Mouse (Mus musculus) midbrain, embryonic 12.5 days (tissue): ENCODE results near the gene Cdk15. TPM values are rescaled to one million over a fixed set of nuclear protein-coding genes. Genes with fewer than 3 reads are reported as not detected.

ENCODE experiments used
- ATAC-seq: fragments of 200-750 bp; cut with Nextera tagmentation; 2 replicates; pipeline ENCODE4 v1.8.0; 2017; ENCODE audit warnings: low read depth, moderate TSS enrichment, moderate library complexity; ENCODE audit not compliant: low FRiP score
- H3K27ac ChIP-seq: fragments of 300-500 bp; sonication (generic); replicated peaks from 2 replicates; pipeline ENCODE4 v1.5.1; 2016; ENCODE audit warnings: mild to moderate bottlenecking
- H3K27me3 ChIP-seq: fragments of 300-500 bp; sonication (generic); 2 replicates; pipeline ENCODE4 v1.6.1; 2016; ENCODE audit warnings: mild to moderate bottlenecking
- H3K36me3 ChIP-seq: fragments of 300-500 bp; sonication (generic); 2 replicates; pipeline ENCODE4 v1.6.1; 2016
- H3K4me1 ChIP-seq: fragments of 300-500 bp; sonication (generic); 2 replicates; pipeline ENCODE4 v1.6.1; 2016
- H3K4me2 ChIP-seq: fragments of 300-500 bp; sonication (generic); replicated peaks from 2 replicates; pipeline ENCODE4 v1.6.1; 2016; ENCODE audit warnings: mild to moderate bottlenecking, moderate library complexity
- H3K4me3 ChIP-seq: fragments of 300-500 bp; sonication (generic); 2 replicates; pipeline ENCODE4 v1.5.1; 2016; ENCODE audit warnings: mild to moderate bottlenecking
- H3K9ac ChIP-seq: fragments of 300-500 bp; sonication (generic); replicated peaks from 2 replicates; pipeline ENCODE4 v1.6.1; 2016; ENCODE audit warnings: mild to moderate bottlenecking, moderate library complexity
- H3K9me3 ChIP-seq: fragments of 300-500 bp; sonication (generic); 2 replicates; pipeline ENCODE4 v1.6.1; 2016; ENCODE audit warnings: mild to moderate bottlenecking
- WGBS: fragments of 180-500 bp; shearing (Covaris S2); methylation state at CpG from one replicate; pipeline ENCODE4 v1.1.7; 2016; 5-methylcytosine and 5-hydroxymethylcytosine counted together
- polyA plus RNA-seq: library from polyadenylated mRNA; unstranded; fragments of >200 nt; fragmentation: Nextera tagmentation; extraction: Ambion mirVana; gene quantifications from 2 replicates; pipeline ENCODE4 v1.2.1, GENCODE M21; 2016

Gene Cdk15
- polyA plus RNA-seq, result 0.21 and 0.28 TPM in 2 replicates

- Histone ChIP-seq H3K9me3 (no peaks in the 10 kb centered on the region), H3K4me3 (no peak within 1 kb of the TSS), H3K36me3 (no peaks in the 10 kb centered on the region), H3K9ac (no peak within 1 kb of the TSS), H3K4me1 (peaks cover 19% of the 10 kb centered on the region), H3K27ac (no peak within 1 kb of the TSS), H3K4me2 (no peak within 1 kb of the TSS), H3K27me3 (peaks cover 31% of the 10 kb centered on the region)
- ATAC-seq, result no peak; the same call in 1 of the 2 replicates
- WGBS, result 20% methylated on average over 13 of the region's 13 CpGs
These were observed at the start of gene Cdk15 for GRCm38 (mm10) chr1:59256751-59257231. Gene Cdk15 (plus strand): TSS chr1:59256906.

- 91% methylated on average over 1 of the region's 1 CpGs for WGBS
- no peaks in the 10 kb centered on the region for H3K9me3 ChIP-seq
- ATAC-seq, result no peak
- H3K4me1 ChIP-seq, result no peaks in the 10 kb centered on the region
- H3K36me3 ChIP-seq, result peaks cover 19% of the 10 kb centered on the region
- no peak overlapping the region for H3K27ac ChIP-seq
- H3K9ac ChIP-seq, result no peak overlapping the region
- no peaks in the 10 kb centered on the region for H3K27me3 ChIP-seq
- H3K4me2 ChIP-seq, result no peak overlapping the region
- no peak overlapping the region for H3K4me3 ChIP-seq
These were observed 48.4 kb upstream of the Cdk15 start for GRCm38 (mm10) chr1:59208331-59208730.

GRCm38 (mm10) chr1:59211651-59212050 lies 45.1 kb upstream of the Cdk15 start:
- no peak overlapping the region for H3K4me3 ChIP-seq
- H3K27ac ChIP-seq, result no peak overlapping the region
- H3K9ac ChIP-seq, result no peak overlapping the region
- no peaks in the 10 kb centered on the region for H3K4me1 ChIP-seq
- peaks cover 25% of the 10 kb centered on the region for H3K36me3 ChIP-seq
- H3K27me3 ChIP-seq, result no peaks in the 10 kb centered on the region
- no peak overlapping the region for H3K4me2 ChIP-seq
- ATAC-seq, result no peak
- WGBS, result 89% methylated on average over 4 of the region's 4 CpGs
- no peaks in the 10 kb centered on the region for H3K9me3 ChIP-seq

- no peak overlapping the region for H3K27ac ChIP-seq
- 83% methylated on average over 5 of the region's 5 CpGs for WGBS
- H3K4me1 ChIP-seq, result no peaks in the 10 kb centered on the region
- no peak overlapping the region for H3K4me3 ChIP-seq
- H3K4me2 ChIP-seq, result no peak overlapping the region
- no peaks in the 10 kb centered on the region for H3K27me3 ChIP-seq
- no peak overlapping the region for H3K9ac ChIP-seq
- ATAC-seq, result no peak
- no peaks in the 10 kb centered on the region for H3K9me3 ChIP-seq
- H3K36me3 ChIP-seq, result peaks cover 25% of the 10 kb centered on the region
These were observed 44.5 kb upstream of the Cdk15 start for GRCm38 (mm10) chr1:59212076-59212779.

GRCm38 (mm10) chr1:59212951-59213350 lies 43.8 kb upstream of the Cdk15 start:
- WGBS, result no CpG with 5 or more reads among the region's 1 CpGs
- H3K9me3 ChIP-seq, result no peaks in the 10 kb centered on the region
- H3K4me2 ChIP-seq, result no peak overlapping the region
- peaks cover 25% of the 10 kb centered on the region for H3K36me3 ChIP-seq
- H3K27me3 ChIP-seq, result no peaks in the 10 kb centered on the region
- H3K4me1 ChIP-seq, result no peaks in the 10 kb centered on the region
- no peak overlapping the region for H3K4me3 ChIP-seq
- no peak overlapping the region for H3K9ac ChIP-seq
- no peak for ATAC-seq
- no peak overlapping the region for H3K27ac ChIP-seq

GRCm38 (mm10) chr1:59215446-59215845 lies 41.3 kb upstream of the Cdk15 start:
- no peak overlapping the region for H3K27ac ChIP-seq
- no peaks in the 10 kb centered on the region for H3K4me1 ChIP-seq
- H3K36me3 ChIP-seq, result peaks cover 15% of the 10 kb centered on the region
- no peak overlapping the region for H3K9ac ChIP-seq
- H3K9me3 ChIP-seq, result no peaks in the 10 kb centered on the region
- H3K4me3 ChIP-seq, result no peak overlapping the region
- H3K4me2 ChIP-seq, result no peak overlapping the region
- no peak for ATAC-seq
- 93% methylated on average over 11 of the region's 11 CpGs for WGBS
- no peaks in the 10 kb centered on the region for H3K27me3 ChIP-seq

GRCm38 (mm10) chr1:59220371-59220770 lies 36.3 kb upstream of the Cdk15 start:
- no peak overlapping the region for H3K4me2 ChIP-seq
- no peaks in the 10 kb centered on the region for H3K9me3 ChIP-seq
- no peak overlapping the region for H3K27ac ChIP-seq
- no peak overlapping the region for H3K4me3 ChIP-seq
- H3K4me1 ChIP-seq, result no peaks in the 10 kb centered on the region
- peaks cover 5% of the 10 kb centered on the region; the same call in 1 of the 2 replicates for H3K36me3 ChIP-seq
- no peaks in the 10 kb centered on the region for H3K27me3 ChIP-seq
- WGBS, result 58% methylated on average over 3 of the region's 3 CpGs
- no peak overlapping the region for H3K9ac ChIP-seq
- ATAC-seq, result no peak

GRCm38 (mm10) chr1:59221591-59221990 lies 35.1 kb upstream of the Cdk15 start:
- H3K4me1 ChIP-seq, result no peaks in the 10 kb centered on the region
- no peak overlapping the region for H3K4me3 ChIP-seq
- H3K4me2 ChIP-seq, result no peak overlapping the region
- 96% methylated on average over 2 of the region's 2 CpGs for WGBS
- ATAC-seq, result no peak
- H3K9ac ChIP-seq, result no peak overlapping the region
- no peaks in the 10 kb centered on the region for H3K9me3 ChIP-seq
- no peaks in the 10 kb centered on the region for H3K27me3 ChIP-seq
- no peaks in the 10 kb centered on the region for H3K36me3 ChIP-seq
- no peak overlapping the region for H3K27ac ChIP-seq

GRCm38 (mm10) chr1:59222101-59222825 lies 34.4 kb upstream of the Cdk15 start:
- no peaks in the 10 kb centered on the region for H3K36me3 ChIP-seq
- no peak overlapping the region for H3K4me3 ChIP-seq
- no peak overlapping the region for H3K4me2 ChIP-seq
- H3K27me3 ChIP-seq, result no peaks in the 10 kb centered on the region
- 94% methylated on average over 7 of the region's 7 CpGs for WGBS
- no peak overlapping the region for H3K27ac ChIP-seq
- ATAC-seq, result no peak
- H3K9ac ChIP-seq, result no peak overlapping the region
- no peaks in the 10 kb centered on the region for H3K4me1 ChIP-seq
- no peaks in the 10 kb centered on the region for H3K9me3 ChIP-seq

- no peak overlapping the region for H3K4me2 ChIP-seq
- ATAC-seq, result no peak
- peaks cover 6% of the 10 kb centered on the region; the same call in 1 of the 2 replicates for H3K36me3 ChIP-seq
- no peaks in the 10 kb centered on the region for H3K4me1 ChIP-seq
- no peaks in the 10 kb centered on the region for H3K27me3 ChIP-seq
- H3K9me3 ChIP-seq, result no peaks in the 10 kb centered on the region
- H3K4me3 ChIP-seq, result no peak overlapping the region
- H3K9ac ChIP-seq, result no peak overlapping the region
- 86% methylated on average over 7 of the region's 7 CpGs for WGBS
- no peak overlapping the region for H3K27ac ChIP-seq
These were observed 28.2 kb upstream of the Cdk15 start for GRCm38 (mm10) chr1:59228552-59228951.

GRCm38 (mm10) chr1:59229187-59229586 lies 27.5 kb upstream of the Cdk15 start:
- WGBS, result 43% methylated on average over 4 of the region's 4 CpGs
- no peaks in the 10 kb centered on the region for H3K4me1 ChIP-seq
- H3K9ac ChIP-seq, result no peak overlapping the region
- no peaks in the 10 kb centered on the region for H3K9me3 ChIP-seq
- no peaks in the 10 kb centered on the region for H3K27me3 ChIP-seq
- peaks cover 6% of the 10 kb centered on the region; the same call in 1 of the 2 replicates for H3K36me3 ChIP-seq
- H3K27ac ChIP-seq, result no peak overlapping the region
- no peak for ATAC-seq
- no peak overlapping the region for H3K4me2 ChIP-seq
- H3K4me3 ChIP-seq, result no peak overlapping the region

- peak within 1 kb of the TSS; percentile 79 for H3K9ac ChIP-seq
- under 1% methylated on average over 58 of the region's 58 CpGs for WGBS
- 0 out of 2 replicates have a peak, but pooled peaks cover 5% of the 10 kb centered on the region for H3K4me1 ChIP-seq
- H3K9me3 ChIP-seq, result no peaks in the 10 kb centered on the region
- H3K36me3 ChIP-seq, result no peaks in the 10 kb centered on the region
- peak within 1 kb of the TSS; percentile 69 for H3K4me2 ChIP-seq
- no peaks in the 10 kb centered on the region for H3K27me3 ChIP-seq
- peak within 1 kb of the TSS; percentile 81 for H3K4me3 ChIP-seq
- peak; percentile 99 for ATAC-seq
- peak within 1 kb of the TSS; percentile 54 for H3K27ac ChIP-seq
These were observed 19.8 kb upstream of the Cdk15 start, which contains the start of gene Als2 for GRCm38 (mm10) chr1:59236856-59237441. Gene Als2 (minus strand): TSS chr1:59237231.
